Mouse (Mus musculus) midbrain, embryonic 13.5 days (tissue): ENCODE results near the gene Ccnd1. TPM values are rescaled to one million over a fixed set of nuclear protein-coding genes. Genes with fewer than 3 reads are reported as not detected.

Source experiments
- ATAC-seq: fragments of 200-750 bp; cut with Nextera tagmentation; 2 replicates; pipeline ENCODE4 v1.8.0; 2017; ENCODE audit warnings: mild to moderate bottlenecking, moderate TSS enrichment, moderate library complexity
- H3K27ac ChIP-seq: fragments of 300-500 bp; sonication (generic); 2 replicates; pipeline ENCODE4 v1.5.1; 2015; ENCODE audit warnings: inconsistent platforms, mild to moderate bottlenecking, moderate library complexity
- H3K27me3 ChIP-seq: fragments of 300-500 bp; sonication (generic); 2 replicates; pipeline ENCODE4 v1.6.1; 2015; ENCODE audit warnings: mild to moderate bottlenecking, inconsistent platforms
- H3K36me3 ChIP-seq: fragments of 300-500 bp; sonication (generic); 2 replicates; pipeline ENCODE4 v1.6.1; 2015; ENCODE audit warnings: mild to moderate bottlenecking, inconsistent platforms
- H3K4me1 ChIP-seq: fragments of 300-500 bp; sonication (generic); replicated peaks from 2 replicates; pipeline ENCODE4 v1.6.1; 2015; ENCODE audit warnings: inconsistent platforms
- H3K4me2 ChIP-seq: fragments of 300-500 bp; sonication (generic); replicated peaks from 2 replicates; pipeline ENCODE4 v1.6.1; 2015; ENCODE audit warnings: moderate library complexity, mild to moderate bottlenecking, inconsistent platforms
- H3K4me3 ChIP-seq: fragments of 300-500 bp; sonication (generic); replicated peaks from 2 replicates; pipeline ENCODE4 v1.5.1; 2015; ENCODE audit warnings: mild to moderate bottlenecking, inconsistent platforms
- H3K9ac ChIP-seq: fragments of 300-500 bp; sonication (generic); replicated peaks from 2 replicates; pipeline ENCODE4 v1.6.1; 2015; ENCODE audit warnings: mild to moderate bottlenecking, inconsistent platforms
- H3K9me3 ChIP-seq: fragments of 300-500 bp; sonication (generic); 2 replicates; pipeline ENCODE4 v1.6.1; 2016; ENCODE audit warnings: mild to moderate bottlenecking, inconsistent platforms
- WGBS: fragments of 180-500 bp; shearing (Covaris S2); methylation state at CpG from one replicate; pipeline ENCODE4 v1.1.7; 2015; 5-methylcytosine and 5-hydroxymethylcytosine counted together
- polyA plus RNA-seq: library from polyadenylated mRNA; unstranded; fragments of >200 nt; fragmentation: Nextera tagmentation; extraction: Ambion mirVana; gene quantifications from 2 replicates; pipeline ENCODE4 v1.2.1, GENCODE M21; 2015

Ccnd1 gene
- polyA plus RNA-seq, 1 experiment from 2014 or later: 143 TPM

GRCm38 (mm10) chr7:144964316-144964715 lies 24.6 kb upstream of the Ccnd1 start:
- H3K4me3 ChIP-seq: no peak overlapping the region
- H3K27ac ChIP-seq: no peak overlapping the region
- H3K27me3 ChIP-seq: no peaks in the 10 kb centered on the region
- H3K4me1 ChIP-seq: no peaks in the 10 kb centered on the region
- no peak overlapping the region for H3K4me2 ChIP-seq
- no peak for ATAC-seq
- H3K36me3 ChIP-seq: no peaks in the 10 kb centered on the region
- H3K9ac ChIP-seq: no peak overlapping the region
- 86% methylated on average over 4 of the region's 4 CpGs for WGBS
- H3K9me3 ChIP-seq: no peaks in the 10 kb centered on the region

GRCm38 (mm10) chr7:144963911-144964310 lies 24.2 kb upstream of the Ccnd1 start:
- no peak overlapping the region for H3K27ac ChIP-seq
- no peak overlapping the region for H3K4me3 ChIP-seq
- 94% methylated on average over 1 of the region's 1 CpGs for WGBS
- H3K27me3 ChIP-seq: no peaks in the 10 kb centered on the region
- H3K36me3 ChIP-seq: no peaks in the 10 kb centered on the region
- no peak for ATAC-seq
- H3K9me3 ChIP-seq: no peaks in the 10 kb centered on the region
- no peaks in the 10 kb centered on the region for H3K4me1 ChIP-seq
- H3K9ac ChIP-seq: no peak overlapping the region
- no peak overlapping the region for H3K4me2 ChIP-seq

GRCm38 (mm10) chr7:144958509-144959395 lies 19.0 kb upstream of the Ccnd1 start:
- Histone ChIP-seq H3K4me2 (no peak overlapping the region), H3K27ac (no peak overlapping the region), H3K36me3 (no peaks in the 10 kb centered on the region), H3K4me3 (no peak overlapping the region), H3K9me3 (no peaks in the 10 kb centered on the region), H3K4me1 (no peaks in the 10 kb centered on the region), H3K27me3 (no peaks in the 10 kb centered on the region), H3K9ac (no peak overlapping the region)
- 67% methylated on average over 12 of the region's 12 CpGs for WGBS
- ATAC-seq: no peak

GRCm38 (mm10) chr7:144943254-144943653 lies 3.5 kb upstream of the Ccnd1 start:
- peak; percentile 12; the same call in 1 of the 2 replicates for ATAC-seq
- no peaks in the 10 kb centered on the region for H3K9me3 ChIP-seq
- peak overlapping the region; percentile 76 for H3K4me2 ChIP-seq
- under 1% methylated on average over 45 of the region's 45 CpGs for WGBS
- H3K4me1 ChIP-seq: peaks cover 54% of the 10 kb centered on the region
- H3K4me3 ChIP-seq: peak overlapping the region; percentile 45
- H3K27ac ChIP-seq: no peak overlapping the region
- H3K27me3 ChIP-seq: peaks cover 53% of the 10 kb centered on the region
- peak overlapping the region; percentile 24 for H3K9ac ChIP-seq
- H3K36me3 ChIP-seq: no peaks in the 10 kb centered on the region

GRCm38 (mm10) chr7:144942744-144943135 lies 3.0 kb upstream of the Ccnd1 start:
- H3K27ac ChIP-seq: 0 out of 2 replicates have a peak overlapping the region, but pooled peaks have one; percentile 89
- no peak for ATAC-seq
- H3K4me3 ChIP-seq: peak overlapping the region; percentile 45
- peaks cover 53% of the 10 kb centered on the region for H3K27me3 ChIP-seq
- peak overlapping the region; percentile 24; the same call in 1 of the 2 replicates for H3K9ac ChIP-seq
- H3K4me2 ChIP-seq: peak overlapping the region; percentile 76
- H3K9me3 ChIP-seq: no peaks in the 10 kb centered on the region
- under 1% methylated on average over 20 of the region's 20 CpGs for WGBS
- peaks cover 59% of the 10 kb centered on the region for H3K4me1 ChIP-seq
- H3K36me3 ChIP-seq: no peaks in the 10 kb centered on the region

- peaks cover 62% of the 10 kb centered on the region for H3K4me1 ChIP-seq
- H3K4me2 ChIP-seq: peak overlapping the region; percentile 76
- H3K9me3 ChIP-seq: no peaks in the 10 kb centered on the region
- peak overlapping the region; percentile 45 for H3K4me3 ChIP-seq
- peaks cover 53% of the 10 kb centered on the region for H3K27me3 ChIP-seq
- no peaks in the 10 kb centered on the region for H3K36me3 ChIP-seq
- ATAC-seq: 0 out of 2 replicates have a peak, but pooled peaks have one; percentile 4
- under 1% methylated on average over 35 of the region's 35 CpGs for WGBS
- H3K27ac ChIP-seq: peak overlapping the region; percentile 89
- 0 out of 2 replicates have a peak overlapping the region, but pooled peaks have one; percentile 24 for H3K9ac ChIP-seq
Observed at GRCm38 (mm10) chr7:144942071-144942743, 2.5 kb upstream of the Ccnd1 start.

GRCm38 (mm10) chr7:144941242-144941831 lies 1.6 kb upstream of the Ccnd1 start:
- Histone ChIP-seq H3K36me3 (0 out of 2 replicates have a peak, but pooled peaks cover 5% of the 10 kb centered on the region), H3K27ac (peak overlapping the region; percentile 89), H3K27me3 (peaks cover 53% of the 10 kb centered on the region), H3K4me2 (peak overlapping the region; percentile 76), H3K4me3 (peak overlapping the region; percentile 45), H3K4me1 (peaks cover 70% of the 10 kb centered on the region), H3K9ac (peak overlapping the region; percentile 63), H3K9me3 (no peaks in the 10 kb centered on the region)
- peak; percentile 48 for ATAC-seq
- under 1% methylated on average over 39 of the region's 39 CpGs for WGBS

- 0 out of 2 replicates have a peak, but pooled peaks cover 9% of the 10 kb centered on the region for H3K36me3 ChIP-seq
- H3K27ac ChIP-seq: peak overlapping the region; percentile 72
- no peaks in the 10 kb centered on the region for H3K9me3 ChIP-seq
- 0% methylated on average over 11 of the region's 11 CpGs for WGBS
- peaks cover 53% of the 10 kb centered on the region for H3K27me3 ChIP-seq
- ATAC-seq: no peak
- peaks cover 78% of the 10 kb centered on the region for H3K4me1 ChIP-seq
- no peak overlapping the region; the same call in 1 of the 2 replicates for H3K9ac ChIP-seq
- H3K4me3 ChIP-seq: peak overlapping the region; percentile 61
- H3K4me2 ChIP-seq: peak overlapping the region; percentile 76
Observed at GRCm38 (mm10) chr7:144940585-144940984, 860 bp upstream of the Ccnd1 start.

GRCm38 (mm10) chr7:144940003-144940571 lies 362 bp upstream of the Ccnd1 start:
- peak overlapping the region; percentile 76 for H3K4me2 ChIP-seq
- WGBS: 1% methylated on average over 21 of the region's 22 CpGs
- H3K27me3 ChIP-seq: peaks cover 53% of the 10 kb centered on the region
- peak overlapping the region; percentile 49; the same call in 1 of the 2 replicates for H3K9ac ChIP-seq
- H3K36me3 ChIP-seq: peaks cover 14% of the 10 kb centered on the region
- H3K4me3 ChIP-seq: peak overlapping the region; percentile 61
- no peaks in the 10 kb centered on the region for H3K9me3 ChIP-seq
- peaks cover 83% of the 10 kb centered on the region for H3K4me1 ChIP-seq
- no peak for ATAC-seq
- H3K27ac ChIP-seq: peak overlapping the region; percentile 72

GRCm38 (mm10) chr7:144938661-144939343 lies 923 bp downstream of the Ccnd1 start:
- H3K4me3 ChIP-seq: peak overlapping the region; percentile 61
- peaks cover 27% of the 10 kb centered on the region for H3K36me3 ChIP-seq
- H3K4me2 ChIP-seq: peak overlapping the region; percentile 76
- peaks cover 44% of the 10 kb centered on the region for H3K27me3 ChIP-seq
- ATAC-seq: no peak
- H3K9ac ChIP-seq: peak overlapping the region; percentile 78
- under 1% methylated on average over 32 of the region's 32 CpGs for WGBS
- no peaks in the 10 kb centered on the region for H3K9me3 ChIP-seq
- peaks cover 86% of the 10 kb centered on the region for H3K4me1 ChIP-seq
- H3K27ac ChIP-seq: peak overlapping the region; percentile 76
